Mouse (Mus musculus) right cerebral cortex, postnatal 4 days (tissue): ENCODE measurements around the gene Ly86.

ENCODE experiments used
- DNase-seq: peaks from one replicate; pipeline ENCODE4 v3.0.0-alpha.2; 2022

The Ly86 gene

DNA sequence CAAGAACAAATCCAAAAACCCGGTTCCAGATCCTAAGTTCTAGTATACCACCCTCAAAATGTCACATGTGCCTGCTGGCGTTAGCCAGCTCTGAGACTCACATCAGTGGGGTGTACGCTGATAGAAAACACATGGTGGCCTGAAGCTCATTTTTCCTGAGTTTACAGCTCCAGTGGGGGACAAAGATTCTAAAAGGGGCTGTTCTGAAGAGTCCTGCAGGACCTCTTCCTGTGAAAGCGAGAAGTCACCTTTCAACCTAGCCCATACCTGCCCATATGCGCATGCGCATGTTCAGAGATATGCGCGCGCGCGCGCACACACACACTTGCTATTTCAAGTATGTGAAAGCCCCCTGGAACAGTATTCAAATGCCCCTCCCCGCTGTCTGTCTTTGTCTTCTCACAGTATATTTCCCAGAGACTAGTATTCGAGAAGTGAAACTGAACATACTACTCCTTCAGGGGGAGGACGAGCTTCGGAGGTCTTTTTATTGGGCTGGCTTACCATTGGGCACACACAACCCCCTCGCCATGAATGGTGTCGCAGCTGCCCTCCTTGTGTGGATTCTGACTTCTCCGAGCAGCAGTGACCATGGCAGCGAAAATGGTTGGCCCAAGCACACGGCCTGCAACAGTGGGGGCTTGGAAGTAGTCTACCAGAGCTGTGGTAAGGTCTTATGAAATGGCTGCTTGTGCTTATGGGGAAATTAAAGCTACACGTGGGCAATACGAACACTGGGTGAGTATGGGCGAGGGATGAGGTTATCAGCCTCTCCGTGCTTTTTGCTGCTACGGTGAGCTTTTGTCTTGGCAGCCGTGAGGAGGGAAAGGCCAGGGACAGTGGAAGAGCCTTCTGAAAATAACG is at the start of gene Ly86:
Gene Ly86 (plus strand): TSS at position 300 of the 864 bp plus-strand sequence.
- DNase-seq: no peak

DNA sequence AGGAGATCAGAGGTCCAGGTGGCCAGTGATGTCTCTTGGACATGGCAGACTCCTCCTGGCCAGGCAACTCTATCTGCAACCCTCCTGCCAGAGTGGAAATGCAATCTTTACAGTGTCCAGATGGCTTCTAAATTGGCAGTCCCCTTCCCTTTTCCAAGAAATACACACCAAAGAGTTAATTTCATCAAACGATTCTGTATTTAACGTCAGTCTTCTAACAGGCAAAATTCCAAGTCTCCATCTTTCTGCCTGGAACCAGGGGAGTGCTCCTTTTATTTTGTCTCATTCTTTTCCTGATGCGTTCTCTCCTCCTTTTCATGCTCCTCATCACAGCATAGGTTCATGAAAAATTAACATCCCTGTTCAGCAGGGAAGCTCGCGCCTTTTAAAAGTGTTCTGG is 47.1 kb upstream of the Ly86 start:
- DNase-seq: no peak

DNA sequence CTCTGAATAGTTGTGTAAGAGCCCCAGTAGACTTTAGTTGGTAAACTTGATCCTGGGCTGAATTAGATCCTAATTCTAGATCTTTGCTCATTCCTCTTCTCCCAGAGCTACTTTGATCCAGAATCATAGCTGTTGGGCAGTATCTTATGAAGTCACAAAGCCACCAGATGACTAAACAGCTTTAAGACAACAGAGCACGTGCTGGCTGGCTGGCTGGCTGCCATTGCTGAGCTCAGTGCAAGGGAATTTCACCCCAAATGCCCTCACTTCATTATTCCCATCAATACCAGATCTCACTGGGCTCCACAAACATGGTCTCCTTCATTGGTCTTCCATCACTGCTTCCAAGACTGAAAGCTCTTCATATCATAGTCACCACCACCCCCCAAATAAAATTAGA is 46.2 kb upstream of the Ly86 start:
- no peak for DNase-seq

DNA sequence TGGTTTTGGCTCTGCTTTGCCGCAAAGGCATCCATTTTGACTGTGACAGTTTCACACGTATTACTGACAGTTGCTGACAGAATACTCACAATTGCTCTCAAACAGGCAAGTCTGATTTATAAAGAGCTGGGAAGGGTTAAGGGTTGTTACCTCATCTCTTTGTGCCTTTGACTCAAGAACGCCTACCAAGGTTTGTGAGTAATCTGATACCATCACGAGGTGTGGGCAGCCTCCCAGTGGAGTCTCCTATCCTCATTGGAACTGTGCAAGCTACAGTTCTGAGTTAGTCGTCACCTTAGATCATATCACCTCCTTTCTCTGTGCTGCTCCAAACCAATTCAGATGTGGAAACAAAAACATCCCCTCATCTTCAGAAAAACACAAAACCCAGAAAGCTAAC is 42.1 kb upstream of the Ly86 start:
- DNase-seq: no peak

DNA sequence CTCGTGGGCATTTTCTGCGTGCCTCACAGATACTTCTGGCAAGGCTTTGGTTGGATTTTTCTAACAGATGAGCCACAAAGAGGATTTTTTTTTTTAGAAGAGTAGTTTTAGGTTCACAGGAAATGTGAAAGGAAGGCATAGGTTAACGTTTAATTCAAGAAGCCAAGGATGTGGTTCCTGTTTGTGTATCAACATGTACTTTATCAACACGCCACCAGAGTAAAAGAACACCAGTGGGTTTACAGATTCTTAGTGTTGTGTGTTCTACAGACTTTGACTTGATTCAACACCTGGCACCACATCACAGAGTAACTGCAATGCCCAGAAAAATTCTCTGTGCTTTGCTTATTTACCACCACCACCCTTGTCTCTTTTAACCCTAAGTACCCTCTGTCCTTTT is 37.0 kb upstream of the Ly86 start:
- no peak for DNase-seq

DNA sequence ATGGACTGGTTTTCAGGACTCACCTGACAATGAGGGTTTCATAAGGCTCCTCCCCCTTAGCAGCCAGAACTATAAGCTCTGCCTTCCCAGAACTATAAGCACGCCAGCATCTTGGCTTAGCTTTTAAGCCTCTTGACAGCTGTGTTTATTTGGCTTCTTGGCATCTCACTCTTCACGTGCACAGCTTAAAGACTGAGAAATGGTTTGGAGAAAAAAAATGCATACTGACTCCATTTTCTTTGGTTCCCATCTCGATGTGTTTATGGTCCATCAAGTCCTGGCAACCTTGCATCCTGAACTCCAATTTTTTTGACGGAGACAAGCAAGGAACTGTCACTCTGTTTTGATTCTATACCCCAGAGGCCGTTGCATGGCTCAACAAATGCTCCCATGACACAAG is 35.7 kb upstream of the Ly86 start:
- no peak for DNase-seq

DNA sequence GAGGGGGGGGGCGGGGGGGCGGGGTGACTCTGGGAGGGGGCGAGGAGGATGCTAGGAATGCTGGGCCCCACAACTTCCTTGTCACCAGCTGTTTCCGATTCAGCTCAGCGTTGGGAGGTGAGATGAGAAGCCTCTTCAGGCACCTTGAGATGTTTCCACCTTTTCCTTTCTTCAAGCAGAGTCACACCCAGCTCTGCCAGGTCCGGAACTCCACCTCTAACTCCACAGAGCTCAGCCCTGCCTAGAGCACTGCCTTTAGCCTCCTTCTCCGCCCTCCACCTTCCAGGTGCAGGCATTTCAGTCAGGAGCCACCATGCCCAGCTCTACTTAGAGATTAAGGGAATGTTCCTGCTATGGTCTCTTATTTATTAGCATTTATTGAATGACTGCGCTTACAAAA is 34.7 kb upstream of the Ly86 start:
- no peak for DNase-seq

DNA sequence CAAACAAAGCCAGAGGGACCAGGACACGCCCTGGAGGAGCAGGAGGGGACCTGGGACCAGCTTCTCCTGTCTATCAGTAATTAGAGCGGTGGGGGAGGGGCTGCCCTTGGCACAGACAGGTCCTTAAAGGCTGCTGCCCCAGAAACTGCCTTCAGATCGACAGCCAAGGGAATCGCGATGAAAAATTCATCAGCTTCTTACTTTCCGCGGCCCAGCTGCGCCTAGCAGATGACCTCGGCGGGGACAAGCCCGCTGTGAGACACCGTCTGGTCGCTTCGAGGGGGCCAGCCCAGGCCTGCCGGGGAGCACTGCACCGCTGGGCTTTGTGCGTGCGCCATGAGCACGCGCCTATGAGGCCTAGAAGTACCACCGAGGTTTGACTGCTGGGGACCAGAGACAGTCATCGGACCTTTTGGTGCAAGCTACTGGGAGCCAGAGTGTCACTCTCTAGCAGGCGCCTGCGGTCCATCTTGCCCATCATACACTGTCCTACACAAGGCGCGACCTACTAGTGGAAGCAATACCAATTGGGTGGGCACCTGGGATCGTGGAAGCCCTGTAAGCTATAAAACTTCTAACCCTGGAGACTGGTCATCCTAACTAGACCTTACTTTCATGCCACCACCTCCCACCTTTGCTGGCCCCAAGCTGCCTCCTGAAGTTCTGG is 33.3 kb upstream of the Ly86 start:
- peak; percentile 63 for DNase-seq

DNA sequence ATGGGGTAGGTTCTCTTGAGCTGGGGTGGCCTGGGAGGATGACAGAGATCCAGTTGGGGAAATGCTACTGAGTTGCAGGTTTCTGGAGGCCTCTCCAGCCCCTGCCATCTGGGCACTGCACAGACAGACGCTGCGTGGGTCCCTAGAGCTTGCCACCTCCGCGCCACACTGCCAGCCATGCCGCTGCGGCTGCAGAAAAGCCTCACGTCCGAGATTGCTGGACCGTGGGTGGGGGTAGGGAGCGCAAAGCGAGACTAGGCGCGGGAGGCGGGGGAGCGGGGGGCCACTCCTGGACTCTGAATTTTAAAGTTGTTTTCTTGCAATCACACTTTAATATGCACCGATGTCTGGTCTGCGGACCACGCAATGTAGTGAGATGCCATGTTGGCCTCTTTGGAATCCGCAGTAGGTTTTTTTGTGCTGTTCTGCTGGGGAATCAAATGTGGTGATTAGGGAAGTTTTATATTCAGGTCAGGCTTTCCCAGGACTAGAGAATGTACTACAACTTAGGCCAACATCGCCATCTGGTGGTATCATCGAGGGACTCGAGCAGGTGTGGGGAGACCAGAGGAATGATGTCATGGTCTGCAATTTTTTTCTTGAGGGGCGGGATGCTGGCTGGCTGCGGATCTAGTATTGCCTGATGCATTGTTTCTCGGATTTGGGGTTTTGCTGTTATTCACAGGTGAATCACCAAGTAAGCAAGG is 32.6 kb upstream of the Ly86 start:
- peak; percentile 92 for DNase-seq

DNA sequence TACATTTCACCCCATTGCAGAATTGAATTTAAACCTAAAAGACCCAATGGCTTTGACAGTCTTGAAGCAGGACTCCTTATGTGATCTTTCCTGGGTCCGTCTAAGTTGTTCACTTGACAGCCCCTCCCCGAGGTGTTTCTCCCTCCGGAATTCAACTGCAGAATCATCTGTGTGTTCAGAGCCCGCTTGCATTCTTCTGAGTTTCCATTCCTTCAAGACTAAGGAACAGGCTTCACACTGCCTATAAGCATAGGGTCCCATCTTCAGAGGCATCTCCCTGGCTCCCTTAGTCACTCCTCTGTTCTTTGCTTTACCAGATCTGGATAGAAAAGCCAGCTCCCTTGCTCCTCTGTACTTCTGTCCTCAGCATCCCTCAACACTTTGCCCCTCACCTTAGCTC is 32.1 kb upstream of the Ly86 start:
- peak; percentile 7 for DNase-seq

DNA sequence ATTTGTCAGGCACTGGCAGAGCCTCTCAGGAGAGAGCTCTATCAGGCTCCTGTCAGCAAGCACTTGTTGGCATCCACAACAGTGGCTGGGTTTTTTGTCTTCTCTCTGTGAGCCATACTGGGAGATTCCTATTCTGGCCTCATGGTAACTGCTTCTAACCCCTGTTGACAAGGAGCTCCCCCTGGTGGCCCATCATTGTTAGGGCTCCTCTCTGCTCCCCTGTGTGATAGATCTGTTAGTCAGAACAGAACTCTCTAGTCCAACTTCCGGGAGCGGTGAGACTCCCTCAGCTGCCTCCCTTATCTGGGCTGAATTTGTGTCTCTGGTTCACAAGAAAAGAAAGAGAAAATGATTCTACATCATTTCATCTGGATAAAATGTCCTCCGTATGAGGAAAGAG is 19.5 kb upstream of the Ly86 start:
- DNase-seq: peak; percentile 53

DNA sequence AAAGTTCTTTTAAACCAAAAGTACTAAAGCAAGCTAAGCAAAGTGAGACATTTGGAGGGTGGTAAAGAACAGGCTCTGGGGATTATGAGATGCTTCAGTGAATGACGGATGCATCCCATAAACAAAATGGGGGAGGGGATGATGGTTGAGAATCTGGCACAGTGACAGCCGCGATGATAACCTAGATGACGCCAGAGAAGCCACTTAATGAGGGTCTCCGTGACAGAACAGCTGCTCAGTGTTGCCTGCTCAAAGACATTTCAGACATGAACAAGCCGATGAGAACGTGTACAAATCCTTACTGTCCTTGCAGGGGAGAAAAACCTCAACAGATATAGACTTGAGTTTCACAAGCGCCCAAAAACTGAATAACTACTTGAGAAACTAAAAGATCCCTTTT is 15.3 kb upstream of the Ly86 start:
- DNase-seq: no peak

DNA sequence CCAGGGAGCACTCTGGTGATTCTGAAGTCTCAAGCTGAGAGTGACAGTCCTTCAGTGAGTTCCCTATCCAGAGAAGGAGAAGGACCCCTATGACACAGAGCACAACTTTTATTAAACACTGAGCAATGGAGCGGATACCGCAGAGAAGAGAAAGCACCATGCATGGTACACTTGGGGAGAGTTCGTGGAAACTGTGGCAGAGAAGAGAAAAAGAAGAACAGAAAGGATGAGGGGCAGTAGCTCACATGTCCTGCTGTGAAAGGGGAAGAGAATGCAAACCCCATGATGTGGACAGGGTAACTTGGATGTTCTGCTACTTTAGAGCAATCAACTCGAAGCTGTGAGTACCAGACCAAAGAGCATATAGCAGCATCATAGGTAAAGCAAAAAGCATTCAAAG is 14.0 kb upstream of the Ly86 start:
- DNase-seq: no peak

DNA sequence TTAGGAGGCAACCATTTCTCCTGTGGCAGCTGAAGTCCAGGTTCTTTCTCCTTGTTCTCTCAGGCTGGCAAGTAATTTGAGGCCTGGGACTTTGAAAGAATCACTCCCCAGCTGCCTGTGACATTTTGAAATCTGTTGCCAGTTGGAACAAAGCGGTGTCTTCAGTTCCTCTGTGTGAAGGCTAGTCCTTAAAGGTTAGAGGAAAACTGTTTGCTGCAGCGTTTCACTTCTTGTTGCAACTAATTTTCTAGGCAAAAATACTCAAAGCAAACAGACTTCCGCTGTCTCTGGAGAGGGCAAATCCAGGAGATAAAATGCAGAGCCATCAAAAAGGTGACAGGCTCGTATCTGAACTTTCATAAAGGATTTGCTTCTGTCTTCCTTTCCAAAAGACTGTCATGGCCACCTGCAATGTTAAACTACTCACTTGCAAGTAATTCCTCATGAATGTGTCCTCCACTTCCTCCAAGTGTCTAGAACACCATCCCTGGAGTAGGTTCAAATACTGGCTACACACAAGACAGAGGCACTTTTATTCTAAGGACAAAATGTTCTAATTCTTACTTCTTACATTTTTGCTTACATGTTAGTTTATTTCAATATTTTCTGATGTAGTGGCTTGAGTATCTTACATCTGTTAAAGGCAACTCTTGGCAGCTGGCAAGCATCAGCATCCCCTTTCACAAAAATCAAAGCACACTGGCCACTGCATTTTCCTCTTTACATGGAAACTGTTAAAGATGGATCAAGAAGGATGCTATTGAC is 12.0 kb upstream of the Ly86 start:
- DNase-seq: no peak

DNA sequence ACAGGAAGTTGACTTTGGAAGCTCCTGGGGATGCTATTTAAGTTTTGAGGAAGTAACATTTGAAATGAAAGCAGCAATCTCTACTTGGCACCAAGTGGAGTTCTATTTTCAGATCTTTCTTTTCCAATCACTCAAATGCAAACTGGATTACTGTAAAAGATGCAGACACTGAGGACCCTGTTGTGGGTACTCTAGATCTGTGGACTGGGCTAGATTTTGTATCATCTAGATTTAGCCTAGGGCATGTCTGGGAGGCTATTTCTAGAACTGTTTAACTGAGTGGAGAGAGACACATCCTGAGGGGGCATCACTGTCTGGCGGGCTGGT is 11.5 kb upstream of the Ly86 start:
- no peak for DNase-seq

DNA sequence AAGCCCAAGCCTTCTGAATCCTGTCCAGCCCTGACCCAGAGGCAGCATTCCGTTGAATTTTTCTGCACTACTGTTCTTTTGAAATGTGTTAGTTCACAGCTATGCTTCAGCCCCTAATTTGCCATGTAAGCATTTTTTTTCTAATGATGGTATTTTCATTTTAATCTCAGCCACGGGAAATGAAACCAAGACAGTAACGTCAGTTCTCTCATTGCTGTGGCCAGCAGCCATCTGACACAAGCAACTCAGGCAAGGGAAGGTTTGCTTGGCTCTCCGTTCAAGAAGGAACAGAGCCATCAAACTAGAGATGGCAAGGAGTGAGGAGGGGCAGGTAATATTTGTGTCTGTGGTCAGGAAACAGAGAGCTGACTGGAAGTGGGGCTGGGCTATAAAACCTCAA is 7.7 kb upstream of the Ly86 start:
- DNase-seq: no peak

DNA sequence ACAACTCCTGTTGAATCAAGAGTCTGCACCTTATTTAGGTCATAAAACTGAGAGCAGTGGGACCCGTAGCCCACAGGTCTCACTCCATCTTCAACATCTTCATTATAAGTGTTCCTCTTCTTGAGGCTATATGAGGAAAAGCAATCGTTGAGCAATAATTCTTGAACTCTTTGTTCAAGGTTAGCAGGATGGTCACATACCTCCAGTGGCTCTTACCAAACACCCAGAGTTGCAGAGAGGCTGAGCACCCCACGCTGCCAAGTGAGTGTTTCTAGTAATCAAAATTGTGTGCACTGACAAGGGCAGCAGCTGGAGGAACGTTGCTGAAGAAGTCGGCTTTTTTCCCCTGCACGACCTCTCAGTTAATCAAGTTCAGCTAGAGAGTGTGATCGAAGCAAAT is 7.1 kb upstream of the Ly86 start:
- no peak for DNase-seq

DNA sequence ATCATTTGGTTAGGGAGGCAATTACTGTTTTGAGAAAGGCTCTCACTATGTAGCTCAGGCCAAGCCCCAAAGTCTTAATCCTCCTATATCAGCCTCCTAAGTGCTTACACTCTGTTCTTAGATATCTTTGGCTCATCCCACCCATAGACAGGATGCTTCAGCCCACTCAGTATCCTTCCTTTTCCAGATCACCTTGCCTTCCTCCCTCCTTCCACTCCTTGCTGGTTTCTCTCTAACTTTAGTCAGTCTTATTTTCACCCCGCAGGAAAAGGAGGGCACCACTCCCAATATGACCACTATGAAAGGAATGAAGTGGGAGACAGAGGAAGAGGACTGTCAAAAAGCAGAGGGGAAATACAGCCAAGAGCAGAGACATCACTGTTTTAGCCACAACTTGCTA is 2.2 kb upstream of the Ly86 start:
- no peak for DNase-seq

DNA sequence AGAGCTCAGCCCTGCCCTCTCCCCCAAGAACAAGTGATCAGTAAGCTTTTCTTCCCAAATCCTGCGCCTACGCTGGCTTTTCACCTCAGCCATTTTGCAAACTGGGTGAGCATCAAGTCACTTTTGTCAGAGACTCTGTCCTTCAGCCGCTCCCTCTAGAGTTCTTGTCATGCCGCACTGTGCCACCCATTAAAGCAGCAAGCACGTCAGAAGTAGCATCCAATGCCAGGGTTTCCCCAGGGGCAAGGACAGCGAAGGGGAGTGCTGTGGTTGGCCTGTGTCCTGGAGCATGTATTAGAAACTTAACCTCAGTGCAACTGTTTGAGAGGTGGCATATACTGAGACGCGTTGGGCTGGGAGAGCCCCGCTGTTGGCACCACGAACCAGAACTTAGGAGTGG is 815 bp downstream of the Ly86 start:
- DNase-seq: no peak

DNA sequence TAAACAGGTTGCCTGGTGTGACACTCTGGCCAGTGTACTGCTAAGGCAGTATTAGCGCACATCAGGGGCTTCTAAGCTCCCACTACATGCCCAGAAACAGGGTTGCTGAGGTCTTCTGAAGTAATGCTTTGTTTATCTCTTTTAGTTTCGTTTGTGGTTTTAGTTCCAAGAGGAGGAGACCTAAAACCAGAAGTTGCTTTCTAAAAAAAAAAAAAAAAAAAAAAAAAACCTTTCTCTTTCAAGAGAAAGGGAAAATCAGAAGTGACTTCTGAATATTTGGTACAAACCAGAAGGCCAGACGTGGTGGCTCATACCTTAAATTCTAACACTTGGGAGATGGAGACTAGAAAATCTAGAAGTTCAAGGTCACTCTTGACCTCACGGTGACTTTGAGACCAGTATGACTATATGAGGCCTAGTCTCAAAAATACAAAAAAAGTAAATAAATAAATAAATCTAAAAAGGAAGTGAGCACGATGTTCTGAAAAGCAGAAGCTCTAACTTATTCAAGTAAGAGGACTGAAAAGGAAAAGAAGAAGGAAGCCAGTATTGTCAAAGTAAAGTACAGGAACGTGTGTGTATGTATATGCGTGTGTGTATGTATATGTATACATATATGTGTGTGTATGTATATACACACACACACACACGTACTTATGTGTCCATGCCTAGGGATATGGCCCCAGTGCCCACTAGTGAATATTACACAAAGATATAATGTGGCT is 3.0 kb downstream of the Ly86 start:
- no peak for DNase-seq

DNA sequence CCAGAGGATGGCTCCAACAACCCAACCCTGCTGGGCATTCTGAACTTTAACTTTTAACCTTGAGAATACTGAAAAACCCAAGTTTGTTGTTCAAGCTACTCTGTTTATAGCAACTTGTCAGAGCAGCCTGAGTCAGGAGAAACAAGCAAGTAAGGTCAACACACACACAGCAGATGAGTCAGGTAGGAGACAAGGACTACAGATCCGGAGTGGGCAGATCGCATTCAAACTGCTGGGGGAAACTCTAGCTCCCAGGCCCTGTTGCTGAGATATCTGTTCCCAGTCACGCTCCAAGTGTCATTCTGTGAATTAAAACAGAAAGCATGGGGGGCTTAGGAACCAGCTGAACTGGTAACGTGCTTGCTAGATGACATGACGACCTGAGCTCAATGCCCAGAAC is 4.0 kb downstream of the Ly86 start:
- DNase-seq: no peak

DNA sequence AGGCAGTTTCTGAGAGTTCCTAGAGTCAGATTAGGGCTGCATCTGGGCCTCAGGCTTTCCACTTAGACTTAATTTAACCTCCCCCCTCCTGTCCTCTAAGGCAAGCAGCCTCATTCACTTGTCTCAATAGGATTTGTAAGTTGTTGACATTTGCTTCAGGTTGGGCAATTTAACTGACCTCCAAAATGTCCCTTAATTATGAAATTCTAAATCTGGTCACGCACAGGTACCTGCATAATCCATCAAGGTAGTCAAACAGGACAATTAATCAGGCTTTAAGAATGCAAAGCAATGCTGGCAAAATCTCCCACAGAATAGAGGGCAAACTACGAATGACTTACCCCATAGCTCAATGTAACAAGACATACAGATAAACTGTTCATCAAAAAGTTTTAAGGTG is 8.0 kb downstream of the Ly86 start:
- no peak for DNase-seq

DNA sequence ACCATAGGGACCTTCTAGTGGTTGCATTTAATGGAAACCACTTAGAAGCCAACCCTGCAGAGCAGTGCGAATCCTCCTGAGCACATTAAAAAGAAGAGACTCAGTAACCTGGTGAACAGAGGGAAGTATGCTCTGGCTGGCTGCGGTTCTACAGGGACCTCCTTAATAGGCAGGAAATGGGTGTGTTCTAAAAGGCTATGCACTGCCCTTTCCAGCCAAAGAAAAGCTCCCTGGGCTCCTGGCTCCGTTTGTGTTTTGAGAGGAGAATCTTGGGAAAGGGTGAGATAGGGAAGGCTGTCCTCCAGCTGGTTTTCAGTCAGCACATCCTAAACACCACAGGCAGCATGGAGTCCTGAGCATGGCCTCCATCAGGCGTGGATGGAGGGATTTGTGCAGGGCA is 8.9 kb downstream of the Ly86 start:
- no peak for DNase-seq
